Mouse (Mus musculus) kidney, adult 8-10 months (tissue): ENCODE results near the gene Ddost.

Experiments used
- DNase-seq, 2 experiments: peaks; one replicate each; pipeline ENCODE4 v3.0.0; 2022

The Ddost gene

GRCm38 (mm10) chr4:138339963-138340362 lies 35.4 kb downstream of the Ddost start:
- DNase-seq = peak; percentile 46 to 66

- DNase-seq = no peak
These were observed 36.9 kb downstream of the Ddost start for GRCm38 (mm10) chr4:138341393-138341792.

- no peak for DNase-seq
These were observed 37.5 kb downstream of the Ddost start for GRCm38 (mm10) chr4:138342048-138342447.

GRCm38 (mm10) chr4:138342778-138343177 lies 38.2 kb downstream of the Ddost start:
- DNase-seq = peak; percentile 90 to 93

GRCm38 (mm10) chr4:138343341-138343837 lies 38.9 kb downstream of the Ddost start:
- DNase-seq = peak; percentile 49 to 61

GRCm38 (mm10) chr4:138344891-138345545 lies 40.5 kb downstream of the Ddost start:
- DNase-seq = peak in 1 of 2 experiments; percentile 46

- no peak for DNase-seq
These were observed 42.8 kb downstream of the Ddost start for GRCm38 (mm10) chr4:138347280-138347679.

- DNase-seq = peak; percentile 67 to 70
These were observed 44.2 kb downstream of the Ddost start for GRCm38 (mm10) chr4:138348716-138349115.

GRCm38 (mm10) chr4:138351821-138352220 lies 47.3 kb downstream of the Ddost start:
- DNase-seq = no peak

GRCm38 (mm10) chr4:138352692-138353091 lies 48.2 kb downstream of the Ddost start:
- DNase-seq = no peak

- peak; percentile 64 to 82 for DNase-seq
These were observed 49.1 kb downstream of the Ddost start for GRCm38 (mm10) chr4:138353438-138354171.

- DNase-seq = no peak
These were observed 51.0 kb downstream of the Ddost start for GRCm38 (mm10) chr4:138355496-138355895.

GRCm38 (mm10) chr4:138356141-138356540 lies 51.6 kb downstream of the Ddost start:
- DNase-seq = no peak

- DNase-seq = no peak
These were observed 52.0 kb downstream of the Ddost start for GRCm38 (mm10) chr4:138356551-138356950.

GRCm38 (mm10) chr4:138358176-138358575 lies 53.6 kb downstream of the Ddost start:
- no peak for DNase-seq

- no peak for DNase-seq
These were observed 56.9 kb downstream of the Ddost start for GRCm38 (mm10) chr4:138361370-138361821.
